Mouse (Mus musculus): ENCODE data around the gene Tex11. TPM values are rescaled to one million over a fixed set of nuclear protein-coding genes. Genes with fewer than 3 reads are reported as not detected.

Tex11 gene
- polyA plus RNA-seq, 1 experiment: not detected

- no peaks in the 10 kb centered on the region for H3K4me1 ChIP-seq (replicated peaks; ENCODE audit: control insufficient read depth, insufficient read depth, low read length)
- TF ChIP-seq CTCF (IDR thresholded peaks at IDR 0.05; ENCODE audit: borderline replicate concordance, control insufficient read depth, extremely low read depth, insufficient read depth, low read length, poor library complexity) (no peak), POLR2A (IDR thresholded peaks at IDR 0.05; ENCODE audit: control insufficient read depth, extremely low read depth, insufficient read depth, low read length, poor library complexity) (no peak)
- H3K27me3 ChIP-seq (ENCODE audit: control insufficient read depth, insufficient read depth, low read length): no peaks in the 10 kb centered on the region
- no peak overlapping the region for H3K4me3 ChIP-seq (ENCODE audit: control insufficient read depth, insufficient read depth, low read length)
- H3K27ac ChIP-seq (ENCODE audit: control insufficient read depth, insufficient read depth, low read length): no peak overlapping the region
- DNase-seq: no peak
- no peaks in the 10 kb centered on the region for H3K36me3 ChIP-seq (ENCODE audit: control insufficient read depth, insufficient read depth, low read length)
Measured at GRCm38 (mm10) chrX:100839211-100839610, 220.3 kb downstream of the Tex11 start.

- Histone ChIP-seq H3K4me3 (ENCODE audit: control insufficient read depth, insufficient read depth, low read length) (no peak overlapping the region), H3K27me3 (ENCODE audit: control insufficient read depth, insufficient read depth, low read length) (no peaks in the 10 kb centered on the region), H3K27ac (ENCODE audit: control insufficient read depth, insufficient read depth, low read length) (no peak overlapping the region), H3K36me3 (ENCODE audit: control insufficient read depth, insufficient read depth, low read length) (no peaks in the 10 kb centered on the region), H3K4me1 (replicated peaks; ENCODE audit: control insufficient read depth, insufficient read depth, low read length) (no peaks in the 10 kb centered on the region)
- 90% methylated on average over 2 of the region's 2 CpGs for WGBS
- TF ChIP-seq CTCF (IDR thresholded peaks at IDR 0.05; ENCODE audit: borderline replicate concordance, control insufficient read depth, extremely low read depth, insufficient read depth, low read length, poor library complexity): no peak
- no peak for TF ChIP-seq POLR2A (IDR thresholded peaks at IDR 0.05; ENCODE audit: control insufficient read depth, extremely low read depth, insufficient read depth, low read length, poor library complexity)
- DNase-seq: no peak
Measured at GRCm38 (mm10) chrX:100832806-100833205, 226.7 kb downstream of the Tex11 start.

- 86% methylated on average over 1 of the region's 1 CpGs for WGBS
- H3K36me3 ChIP-seq (ENCODE audit: control insufficient read depth, insufficient read depth, low read length): no peaks in the 10 kb centered on the region
- no peaks in the 10 kb centered on the region for H3K27me3 ChIP-seq (ENCODE audit: control insufficient read depth, insufficient read depth, low read length)
- no peak overlapping the region for H3K4me3 ChIP-seq (ENCODE audit: control insufficient read depth, insufficient read depth, low read length)
- TF ChIP-seq CTCF (IDR thresholded peaks at IDR 0.05; ENCODE audit: borderline replicate concordance, control insufficient read depth, extremely low read depth, insufficient read depth, low read length, poor library complexity): no peak
- no peak for TF ChIP-seq POLR2A (IDR thresholded peaks at IDR 0.05; ENCODE audit: control insufficient read depth, extremely low read depth, insufficient read depth, low read length, poor library complexity)
- no peaks in the 10 kb centered on the region for H3K4me1 ChIP-seq (replicated peaks; ENCODE audit: control insufficient read depth, insufficient read depth, low read length)
- no peak overlapping the region for H3K27ac ChIP-seq (ENCODE audit: control insufficient read depth, insufficient read depth, low read length)
- DNase-seq: no peak
Measured at GRCm38 (mm10) chrX:100825557-100825956, 233.9 kb downstream of the Tex11 start.

- TF ChIP-seq CTCF (IDR thresholded peaks at IDR 0.05; ENCODE audit: borderline replicate concordance, control insufficient read depth, extremely low read depth, insufficient read depth, low read length, poor library complexity): no peak
- no peak for DNase-seq
- H3K27me3 ChIP-seq (ENCODE audit: control insufficient read depth, insufficient read depth, low read length): no peaks in the 10 kb centered on the region
- H3K27ac ChIP-seq (ENCODE audit: control insufficient read depth, insufficient read depth, low read length): no peak overlapping the region
- H3K36me3 ChIP-seq (ENCODE audit: control insufficient read depth, insufficient read depth, low read length): no peaks in the 10 kb centered on the region; the same call in 1 of the 2 replicates
- 89% methylated on average over 1 of the region's 1 CpGs for WGBS
- no peak overlapping the region for H3K4me3 ChIP-seq (ENCODE audit: control insufficient read depth, insufficient read depth, low read length)
- H3K4me1 ChIP-seq (replicated peaks; ENCODE audit: control insufficient read depth, insufficient read depth, low read length): no peaks in the 10 kb centered on the region
Measured at GRCm38 (mm10) chrX:100821149-100821548, 238.3 kb downstream of the Tex11 start.

GRCm38 (mm10) chrX:100818681-100819080 is 240.8 kb downstream of the Tex11 start:
- Histone ChIP-seq H3K27ac (ENCODE audit: control insufficient read depth, insufficient read depth, low read length) (no peak overlapping the region), H3K27me3 (ENCODE audit: control insufficient read depth, insufficient read depth, low read length) (no peaks in the 10 kb centered on the region), H3K4me1 (replicated peaks; ENCODE audit: control insufficient read depth, insufficient read depth, low read length) (no peaks in the 10 kb centered on the region), H3K4me3 (ENCODE audit: control insufficient read depth, insufficient read depth, low read length) (no peak overlapping the region), H3K36me3 (ENCODE audit: control insufficient read depth, insufficient read depth, low read length) (peaks cover 3% of the 10 kb centered on the region; the same call in 1 of the 2 replicates)
- 96% methylated on average over 9 of the region's 9 CpGs for WGBS
- DNase-seq: no peak
- TF ChIP-seq CTCF (IDR thresholded peaks at IDR 0.05; ENCODE audit: borderline replicate concordance, control insufficient read depth, extremely low read depth, insufficient read depth, low read length, poor library complexity) (no peak), POLR2A (IDR thresholded peaks at IDR 0.05; ENCODE audit: control insufficient read depth, extremely low read depth, insufficient read depth, low read length, poor library complexity) (no peak)

- H3K4me1 ChIP-seq (replicated peaks; ENCODE audit: control insufficient read depth, insufficient read depth, low read length): no peaks in the 10 kb centered on the region
- H3K4me3 ChIP-seq (ENCODE audit: control insufficient read depth, insufficient read depth, low read length): no peak overlapping the region
- no peak overlapping the region for H3K27ac ChIP-seq (ENCODE audit: control insufficient read depth, insufficient read depth, low read length)
- no peak for TF ChIP-seq CTCF (IDR thresholded peaks at IDR 0.05; ENCODE audit: borderline replicate concordance, control insufficient read depth, extremely low read depth, insufficient read depth, low read length, poor library complexity)
- no peak for TF ChIP-seq POLR2A (IDR thresholded peaks at IDR 0.05; ENCODE audit: control insufficient read depth, extremely low read depth, insufficient read depth, low read length, poor library complexity)
- peaks cover 3% of the 10 kb centered on the region; the same call in 1 of the 2 replicates for H3K36me3 ChIP-seq (ENCODE audit: control insufficient read depth, insufficient read depth, low read length)
- DNase-seq: no peak
- 97% methylated on average over 7 of the region's 7 CpGs for WGBS
- H3K27me3 ChIP-seq (ENCODE audit: control insufficient read depth, insufficient read depth, low read length): no peaks in the 10 kb centered on the region
Measured at GRCm38 (mm10) chrX:100815766-100816165, 243.7 kb downstream of the Tex11 start.

GRCm38 (mm10) chrX:100814139-100814538 is 245.3 kb downstream of the Tex11 start:
- H3K27me3 ChIP-seq (ENCODE audit: control insufficient read depth, insufficient read depth, low read length): no peaks in the 10 kb centered on the region
- WGBS: 55% methylated on average over 8 of the region's 8 CpGs

More at GRCm38 (mm10) chrX:100814139-100814538, 245.3 kb downstream of the Tex11 start:
- TF ChIP-seq CTCF (IDR thresholded peaks at IDR 0.05; ENCODE audit: borderline replicate concordance, control insufficient read depth, extremely low read depth, insufficient read depth, low read length, poor library complexity) (no peak), POLR2A (IDR thresholded peaks at IDR 0.05; ENCODE audit: control insufficient read depth, extremely low read depth, insufficient read depth, low read length, poor library complexity) (no peak)
- no peak for DNase-seq
- no peaks in the 10 kb centered on the region for H3K4me1 ChIP-seq (replicated peaks; ENCODE audit: control insufficient read depth, insufficient read depth, low read length)
- H3K36me3 ChIP-seq (ENCODE audit: control insufficient read depth, insufficient read depth, low read length): peaks cover 3% of the 10 kb centered on the region; the same call in 1 of the 2 replicates
- H3K27ac ChIP-seq (ENCODE audit: control insufficient read depth, insufficient read depth, low read length): no peak overlapping the region
- H3K4me3 ChIP-seq (ENCODE audit: control insufficient read depth, insufficient read depth, low read length): no peak overlapping the region

All from thymus, adult 2 months (tissue).